Mouse (Mus musculus): ENCODE results near the gene 1700003E16Rik. TPM values are rescaled to one million over a fixed set of nuclear protein-coding genes. Genes with fewer than 3 reads are reported as not detected.

Gene 1700003E16Rik
- total RNA-seq, 2 experiments from 2014 or later, result 27.4 to 31.5 TPM

- intact Hi-C loops (cut with DNase I), result loop anchor here (5.0 kb wide), 1 partner anchor 34 kb away; the partner anchor contains the start of genes 1700003E16Rik and Wdr54
- no peak for DNase-seq (ENCODE audit: low spot score in 2 of 2)
Measured at GRCm38 (mm10) chr6:83122961-83123360, 33.2 kb upstream of the 1700003E16Rik start.

- intact Hi-C loops (cut with DNase I), result loop anchor here (5.0 kb wide), 1 partner anchor 32 kb away; the partner anchor contains the start of genes 1700003E16Rik and Wdr54
Measured at GRCm38 (mm10) chr6:83124851-83125312, 31.3 kb upstream of the 1700003E16Rik start.

GRCm38 (mm10) chr6:83125331-83125730 lies 30.9 kb upstream of the 1700003E16Rik start, which contains the start of gene Ino80b:
Gene Ino80b, minus strand, starts transcription at chr6:83125431.
- no peak for DNase-seq (ENCODE audit: low spot score in 2 of 2)
- intact Hi-C loops (cut with DNase I), result no loop called here

More at GRCm38 (mm10) chr6:83124851-83125312, 31.3 kb upstream of the 1700003E16Rik start:
- peak; percentile 87 to 90 for DNase-seq (ENCODE audit: low spot score in 2 of 2)

GRCm38 (mm10) chr6:83127419-83127818 lies 28.8 kb upstream of the 1700003E16Rik start:
- DNase-seq (ENCODE audit: low spot score in 2 of 2), result no peak
- intact Hi-C loops (cut with DNase I), result no loop called here

GRCm38 (mm10) chr6:83131469-83132034 lies 24.7 kb upstream of the 1700003E16Rik start:
- intact Hi-C loops (cut with DNase I), result no loop called here
- DNase-seq (ENCODE audit: low spot score in 2 of 2), result no peak

GRCm38 (mm10) chr6:83132176-83132919 lies 23.9 kb upstream of the 1700003E16Rik start:
- intact Hi-C loops (cut with DNase I), result no loop called here
- DNase-seq (ENCODE audit: low spot score in 2 of 2), result no peak

- DNase-seq (ENCODE audit: low spot score in 2 of 2), result no peak
- intact Hi-C loops (cut with DNase I), result no loop called here
Measured at GRCm38 (mm10) chr6:83134226-83134625, 22.0 kb upstream of the 1700003E16Rik start.

- no peak for DNase-seq (ENCODE audit: low spot score in 2 of 2)
- intact Hi-C loops (cut with DNase I), result no loop called here
Measured at GRCm38 (mm10) chr6:83134951-83135513, 21.2 kb upstream of the 1700003E16Rik start, which contains the start of gene Rtkn. Gene Rtkn, plus strand, starts transcription at chr6:83135463.

- intact Hi-C loops (cut with DNase I), result no loop called here
- peak in 1 of 2 experiments; percentile 3 for DNase-seq (ENCODE audit: low spot score in 2 of 2)
Measured at GRCm38 (mm10) chr6:83135571-83136161, 20.5 kb upstream of the 1700003E16Rik start.

GRCm38 (mm10) chr6:83136291-83136880 lies 19.8 kb upstream of the 1700003E16Rik start:
- no peak for DNase-seq (ENCODE audit: low spot score in 2 of 2)
- intact Hi-C loops (cut with DNase I), result no loop called here

GRCm38 (mm10) chr6:83136881-83137575 lies 19.2 kb upstream of the 1700003E16Rik start:
- intact Hi-C loops (cut with DNase I), result no loop called here
- DNase-seq (ENCODE audit: low spot score in 2 of 2), result peak in 1 of 2 experiments; percentile 42

GRCm38 (mm10) chr6:83137576-83137950 lies 18.6 kb upstream of the 1700003E16Rik start:
- intact Hi-C loops (cut with DNase I), result no loop called here

GRCm38 (mm10) chr6:83138056-83138455 lies 18.1 kb upstream of the 1700003E16Rik start:
- no peak for DNase-seq (ENCODE audit: low spot score in 2 of 2)
- intact Hi-C loops (cut with DNase I), result no loop called here

More at GRCm38 (mm10) chr6:83137576-83137950, 18.6 kb upstream of the 1700003E16Rik start:
- peak; percentile 65 to 67 for DNase-seq (ENCODE audit: low spot score in 2 of 2)

GRCm38 (mm10) chr6:83140044-83140443 lies 16.2 kb upstream of the 1700003E16Rik start:
- peak in 1 of 2 experiments; percentile 6 for DNase-seq (ENCODE audit: low spot score in 2 of 2)
- intact Hi-C loops (cut with DNase I), result no loop called here

- intact Hi-C loops (cut with DNase I), result no loop called here
Measured at GRCm38 (mm10) chr6:83141636-83142035, 14.6 kb upstream of the 1700003E16Rik start.

GRCm38 (mm10) chr6:83142211-83142731 lies 13.9 kb upstream of the 1700003E16Rik start:
- intact Hi-C loops (cut with DNase I), result no loop called here
- DNase-seq (ENCODE audit: low spot score in 2 of 2), result peak; percentile 75 to 82

More at GRCm38 (mm10) chr6:83141636-83142035, 14.6 kb upstream of the 1700003E16Rik start:
- DNase-seq (ENCODE audit: low spot score in 2 of 2), result no peak

- intact Hi-C loops (cut with DNase I), result no loop called here
- DNase-seq (ENCODE audit: low spot score in 2 of 2), result peak; percentile 46 to 59
Measured at GRCm38 (mm10) chr6:83142886-83143285, 13.3 kb upstream of the 1700003E16Rik start.

- DNase-seq (ENCODE audit: low spot score in 2 of 2), result no peak
- intact Hi-C loops (cut with DNase I), result no loop called here
Measured at GRCm38 (mm10) chr6:83145209-83145608, 11.0 kb upstream of the 1700003E16Rik start.

- intact Hi-C loops (cut with DNase I), result no loop called here
- no peak for DNase-seq (ENCODE audit: low spot score in 2 of 2)
Measured at GRCm38 (mm10) chr6:83145805-83146204, 10.4 kb upstream of the 1700003E16Rik start.
